Mouse (Mus musculus) thymus, postnatal 0 days (tissue): ENCODE data around the gene Fam20a. TPM values are rescaled to one million over a fixed set of nuclear protein-coding genes. Genes with fewer than 3 reads are reported as not detected.

Source experiments
- DNase-seq: peaks from one replicate; pipeline ENCODE4 v3.0.0-alpha.2; 2015; ENCODE audit warnings: low spot score
- polyA plus RNA-seq: library from polyadenylated mRNA; unstranded; fragments of >200 nt; fragmentation: Nextera tagmentation; extraction: Ambion mirVana; gene quantifications from 2 replicates; pipeline ENCODE4 v1.2.1, GENCODE M21; 2015

Fam20a gene
- polyA plus RNA-seq, 1 experiment from 2014 or later = 2.3 TPM

GRCm38 (mm10) chr11:109716981-109717380 lies 5.1 kb downstream of the Fam20a start:
- DNase-seq = no peak

DNA sequence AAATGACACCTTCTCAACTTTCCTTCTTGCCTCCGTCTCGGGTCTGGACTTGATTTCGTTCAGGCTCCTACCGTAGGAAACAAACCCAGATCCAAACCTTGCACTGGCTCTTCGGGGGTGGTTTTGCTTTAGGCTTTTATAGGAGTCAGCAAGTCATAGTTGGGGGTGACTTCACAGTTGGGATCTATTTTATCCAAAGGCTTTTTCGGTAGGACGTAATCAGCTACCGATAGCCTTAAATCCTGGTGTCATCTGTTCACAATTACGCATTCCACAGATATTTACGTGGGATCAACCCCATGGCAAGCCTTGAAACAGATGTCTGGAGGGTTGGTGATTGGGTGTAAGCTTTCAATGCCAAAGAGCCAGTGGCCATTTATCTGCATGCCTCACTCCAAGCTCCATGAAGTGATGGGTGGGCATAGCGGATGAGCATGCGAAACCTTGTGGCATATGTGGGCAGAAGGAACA lies 6.7 kb downstream of the Fam20a start:
- no peak for DNase-seq

DNA sequence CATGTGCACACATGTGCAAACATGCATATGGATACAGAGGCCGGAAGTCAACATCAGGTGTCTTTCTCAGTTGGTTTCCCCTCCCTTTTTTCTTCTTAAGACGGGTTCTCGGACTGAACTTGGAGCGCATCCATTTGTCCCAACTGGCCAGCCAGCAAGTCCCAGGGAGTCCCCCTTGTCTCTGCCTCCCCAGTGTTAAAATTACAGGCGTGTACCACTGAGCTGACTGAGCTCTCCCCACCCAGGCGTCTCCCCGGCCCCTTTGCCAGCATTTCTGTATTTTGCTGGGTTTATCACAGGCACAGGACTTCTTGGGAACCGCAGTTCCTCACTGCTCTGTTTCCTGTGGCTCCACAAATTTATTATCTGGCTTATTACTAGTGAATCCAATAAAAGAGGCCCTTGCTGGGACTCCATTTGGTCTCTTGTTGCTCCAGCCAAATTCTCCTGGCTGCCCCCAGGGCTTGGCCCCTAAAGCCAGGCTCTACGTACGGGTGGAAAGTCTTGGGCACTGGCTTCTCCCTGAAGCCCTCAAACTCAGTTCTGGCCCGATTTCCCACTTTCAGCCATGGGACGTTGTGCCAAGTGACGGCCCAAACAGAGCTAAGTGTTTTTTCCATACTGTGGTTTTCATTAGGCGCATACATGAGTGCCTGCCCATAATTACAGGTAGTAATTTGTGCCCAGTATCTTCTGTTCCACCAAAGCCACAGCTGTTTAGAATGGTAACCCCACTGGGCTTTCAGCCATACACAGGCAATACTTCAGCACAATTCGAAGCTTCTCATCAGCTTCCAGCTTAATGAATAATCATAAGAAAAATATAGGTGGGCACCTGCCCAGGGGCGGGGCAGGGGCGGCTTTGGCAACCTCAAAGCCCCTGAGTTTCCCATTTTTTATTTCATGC lies 7.5 kb downstream of the Fam20a start:
- DNase-seq = no peak

- no peak for DNase-seq
Measured at GRCm38 (mm10) chr11:109709501-109709900, 12.6 kb downstream of the Fam20a start.

GRCm38 (mm10) chr11:109708786-109709185 lies 13.3 kb downstream of the Fam20a start:
- no peak for DNase-seq

- DNase-seq = no peak
Measured at GRCm38 (mm10) chr11:109707442-109707841, 14.6 kb downstream of the Fam20a start.

DNA sequence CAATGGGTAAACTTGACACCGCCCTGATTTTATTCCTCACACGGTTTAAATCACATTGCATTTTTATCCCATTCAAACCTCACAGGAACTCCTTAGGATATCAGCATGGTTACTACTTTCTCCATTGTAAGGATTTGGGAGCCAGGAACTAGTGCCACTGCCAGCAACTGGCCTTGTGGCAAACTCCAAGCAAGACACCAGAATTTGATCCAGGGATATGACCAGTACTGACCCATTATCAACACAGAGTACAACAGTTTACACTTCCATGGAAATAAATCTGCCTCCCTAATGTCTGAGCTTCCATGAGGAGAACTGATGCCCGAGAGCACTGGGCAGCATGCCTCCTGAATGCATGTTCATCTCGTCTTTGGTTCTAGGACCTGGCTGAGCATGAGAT lies 15.5 kb downstream of the Fam20a start:
- DNase-seq = no peak

DNA sequence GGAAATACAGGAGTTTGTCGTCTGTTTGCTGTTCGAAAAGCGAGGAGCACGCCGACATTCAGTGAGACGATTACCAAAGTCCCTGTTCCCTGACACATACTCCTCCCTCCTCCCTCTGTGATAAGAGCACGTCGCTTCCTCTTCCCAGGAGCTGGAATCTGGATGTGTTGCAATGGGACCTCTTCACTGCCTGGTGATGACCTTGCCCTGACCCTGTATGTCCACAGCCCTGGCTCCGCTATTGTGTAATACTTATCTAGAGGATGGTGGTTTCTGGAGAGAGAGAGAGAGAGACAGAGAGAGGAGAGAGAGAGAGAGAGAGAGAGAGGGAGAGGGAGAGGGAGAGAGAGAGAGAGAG lies 16.0 kb downstream of the Fam20a start:
- DNase-seq = no peak

DNA sequence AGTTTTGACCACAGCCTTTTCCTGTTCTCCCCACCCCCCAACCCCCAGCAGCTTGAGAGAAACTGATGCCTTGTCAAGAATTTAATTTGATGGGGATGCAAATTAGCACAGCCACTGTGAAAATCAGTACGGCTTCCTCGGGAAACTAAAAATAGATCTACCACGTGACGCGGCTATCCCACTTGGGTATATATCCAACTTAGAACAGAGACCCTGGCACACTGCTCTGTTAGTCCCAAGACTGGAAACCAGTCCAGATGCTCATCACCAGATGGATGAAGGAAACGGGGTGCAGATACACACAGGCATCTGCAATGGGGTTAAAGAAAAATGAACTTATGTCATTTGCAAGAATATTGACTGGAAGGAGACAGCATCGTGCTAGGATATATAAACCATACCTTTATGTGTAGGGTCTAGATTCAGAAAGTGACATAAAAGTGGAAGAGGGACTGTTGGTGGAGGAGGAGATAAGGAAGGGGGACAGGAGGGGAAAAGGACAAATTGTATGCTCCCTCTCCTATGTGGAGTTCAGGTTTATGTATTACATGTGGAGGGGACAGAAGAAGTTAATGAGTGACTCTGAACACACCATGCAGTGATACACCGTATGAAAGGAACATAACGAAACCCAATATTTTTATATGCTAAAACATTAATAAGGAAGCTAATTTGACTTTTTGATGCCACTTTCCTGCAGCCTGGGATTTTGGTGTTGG lies 16.6 kb downstream of the Fam20a start:
- no peak for DNase-seq

GRCm38 (mm10) chr11:109704311-109705205 lies 17.5 kb downstream of the Fam20a start:
- no peak for DNase-seq

DNA sequence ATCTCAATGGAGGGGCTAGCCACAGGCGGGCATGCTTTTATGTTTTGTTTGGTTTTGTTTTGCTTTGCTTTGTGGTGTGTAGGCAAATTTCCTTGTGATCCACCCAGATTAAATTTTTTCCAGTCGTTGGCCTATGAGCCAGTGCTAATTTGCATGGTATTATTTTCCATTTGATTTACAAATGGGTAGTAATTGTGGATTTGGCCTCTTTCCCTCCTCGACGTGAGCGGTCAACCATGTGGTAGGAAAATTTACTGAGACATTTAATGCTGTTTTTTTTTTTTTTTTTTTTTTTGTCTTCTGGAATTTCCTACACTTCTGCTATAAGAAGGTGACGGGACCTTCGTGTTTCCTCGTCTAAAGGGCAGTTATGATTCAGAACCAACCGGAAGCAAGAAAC lies 18.2 kb downstream of the Fam20a start:
- DNase-seq = no peak

GRCm38 (mm10) chr11:109702031-109702815 lies 19.9 kb downstream of the Fam20a start:
- no peak for DNase-seq

- no peak for DNase-seq
Measured at GRCm38 (mm10) chr11:109700761-109701160, 21.3 kb downstream of the Fam20a start.

DNA sequence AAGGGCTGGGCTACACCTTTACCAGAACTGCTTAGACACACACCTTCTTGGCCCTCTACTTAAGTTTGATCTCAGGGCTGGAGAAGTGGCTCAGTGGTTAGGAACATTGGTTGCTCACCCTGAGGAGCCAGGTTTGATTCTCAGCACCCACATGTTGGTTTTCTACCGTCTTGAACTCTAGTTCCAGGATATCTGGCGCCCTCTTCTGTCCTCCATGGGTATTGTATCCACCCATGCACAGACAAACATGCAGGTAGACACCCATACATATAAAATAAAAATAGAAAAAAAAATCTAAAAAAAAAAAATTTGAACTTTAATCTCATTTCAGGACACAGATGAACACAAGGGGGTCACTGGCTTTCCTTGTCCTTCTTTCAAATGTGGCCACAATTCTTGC lies 22.3 kb downstream of the Fam20a start:
- DNase-seq = no peak

GRCm38 (mm10) chr11:109698740-109699139 lies 23.3 kb downstream of the Fam20a start:
- DNase-seq = no peak

GRCm38 (mm10) chr11:109697089-109697643 lies 24.9 kb downstream of the Fam20a start:
- no peak for DNase-seq

GRCm38 (mm10) chr11:109696519-109696918 lies 25.6 kb downstream of the Fam20a start:
- DNase-seq = no peak

GRCm38 (mm10) chr11:109692737-109693136 lies 29.3 kb downstream of the Fam20a start:
- no peak for DNase-seq

DNA sequence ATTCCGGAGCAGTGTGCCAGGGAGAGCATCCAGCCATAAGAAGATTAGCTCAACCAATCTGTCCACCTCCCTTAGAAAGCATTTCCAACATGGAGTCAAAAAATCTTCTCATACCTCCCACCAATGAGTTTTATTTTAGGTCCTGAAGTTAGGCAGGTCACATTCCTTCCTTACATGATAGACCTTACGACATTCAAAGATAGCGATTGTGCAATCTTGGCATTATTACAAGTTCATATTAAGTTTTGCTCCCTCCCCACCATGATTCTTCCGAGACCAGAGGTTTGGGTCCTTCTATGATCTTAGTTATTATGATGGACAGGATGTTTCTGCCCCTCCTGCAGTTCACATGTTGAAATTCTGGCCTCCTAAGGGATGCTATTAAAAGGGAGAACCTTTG lies 32.5 kb downstream of the Fam20a start:
- no peak for DNase-seq

- DNase-seq = no peak
Measured at GRCm38 (mm10) chr11:109682221-109682620, 39.9 kb downstream of the Fam20a start.
